ENCODE assay signal across 19 mouse cellular contexts in the genomic region with DNA sequence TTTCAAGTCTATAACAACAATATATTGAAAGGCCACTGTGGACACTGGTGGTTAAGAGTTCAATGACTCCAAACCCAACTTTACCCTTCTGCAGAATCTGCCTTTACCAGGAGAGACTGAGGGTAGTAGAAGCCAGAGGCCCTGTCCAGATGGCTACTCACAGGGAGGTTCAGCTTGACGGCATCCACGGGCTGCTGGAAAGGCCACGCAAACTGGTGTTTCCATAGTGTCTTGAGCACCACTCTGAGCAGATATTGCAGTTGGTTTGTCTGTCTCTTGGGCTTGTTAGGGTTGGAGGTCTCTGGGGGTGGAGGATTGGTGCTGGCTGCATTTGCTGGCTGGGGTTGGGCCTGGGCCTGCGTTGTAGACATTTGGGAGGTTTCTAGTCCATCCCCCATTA. TPM values are rescaled to one million over a fixed set of nuclear protein-coding genes. Genes with fewer than 3 reads are reported as not detected.
A peak's percentile ranks its signal among the peaks of the same experiment; 100 is the strongest.
DNase-seq lines count a peak whose midpoint lies in the region; TF ChIP-seq lines count a peak whose summit lies in the region.
"Had no signal": no experiment of that assay in that cellular context is flagged by ENCODE, and none has a peak within 500 bp of the region (broad histone marks: within the 10 kb centered on the region; RNA-seq: fewer than 3 reads in every experiment).

No protein-coding gene starts in this region.

- whole genome bisulfite sequencing in cerebellum, adult 2 months, result 28% methylated on average over 4 of the region's 4 CpGs

- TF ChIP-seq CTCF in cerebellum, adult 2 months (IDR thresholded peaks at IDR 0.05; ENCODE audit: borderline replicate concordance, insufficient read depth, low read depth, low read length), result no peak

- TF ChIP-seq POLR2A in cerebellum, adult 2 months (IDR thresholded peaks at IDR 0.05; ENCODE audit: borderline replicate concordance, insufficient read depth, low read length), result no peak

- H3K27me3 ChIP-seq in cerebellum, adult 2 months (ENCODE audit: control insufficient read depth, insufficient read depth, low read length), result no peaks in the 10 kb centered on the region
- H3K27me3 ChIP-seq: embryonic facial prominence, embryonic 13.5 days; embryonic facial prominence, embryonic 15.5 days; forebrain, embryonic 13.5 days; forebrain, embryonic 15.5 days had no signal

- H3K4me1 ChIP-seq in cerebellum, adult 2 months (ENCODE audit: control insufficient read depth, insufficient read depth, low read length), result peaks cover 20% of the 10 kb centered on the region; the same call in 1 of the 2 replicates
- H3K4me1 ChIP-seq: embryonic facial prominence, embryonic 13.5 days; embryonic facial prominence, embryonic 15.5 days had no signal

- no peak overlapping the region for H3K27ac ChIP-seq in cerebellum, adult 2 months (ENCODE audit: insufficient read depth, low read length)
- H3K27ac ChIP-seq: embryonic facial prominence, embryonic 13.5 days; embryonic facial prominence, embryonic 15.5 days; forebrain, embryonic 13.5 days; forebrain, embryonic 15.5 days had no signal

- DNase-seq in cerebellum, adult 2 months, result peak; percentile 45 to 52
- DNase-seq in cerebellum, adult 11 months, result no peak
- DNase-seq in cerebellum, adult 9-11 months, result peak; percentile 28
- DNase-seq in cerebellum, adult 8-10 months, result no peak
- peak; percentile 41 for DNase-seq in brain, adult 2 months (ENCODE audit: low read depth, low spot score)
- DNase-seq in cerebellum, postnatal 36 days, result peak; percentile 24 to 30
- DNase-seq in layer of hippocampus, postnatal 14 days (ENCODE audit: low spot score in 2 of 2), result no peak
- DNase-seq: adrenal gland, adult 2 months; adrenal gland, postnatal 10 days; adrenal gland, postnatal 25 days; embryo, embryonic 11 days; forebrain, postnatal 0 days had no signal

- no peak overlapping the region for H3K4me3 ChIP-seq in cerebellum, adult 2 months (replicated peaks; ENCODE audit: insufficient read depth, low read depth, low read length)
- H3K4me3 ChIP-seq: embryonic facial prominence, embryonic 13.5 days; embryonic facial prominence, embryonic 15.5 days; erythroblast, embryonic 14.5 days; forebrain, embryonic 13.5 days; forebrain, embryonic 15.5 days had no signal

RNA-seq across cellular contexts. Expression of gene Ephx3, which starts 39.9 kb away (rescaled TPM):
- 0.97 and 1.3 TPM in 2 replicates for polyA plus RNA-seq in cerebellum, adult 2 months (2012; rRNA removed)
- under 1 TPM; 0.25 to 0.26 TPM for total RNA-seq in layer of hippocampus, postnatal 14 days (2021)
- total RNA-seq: adrenal gland, postnatal 25 days; common myeloid progenitor, adult 5-6 weeks had no signal
- polyA plus RNA-seq: embryonic facial prominence, embryonic 11.5 days; erythroblast, embryonic 14.5 days had no signal

RNA-seq across cellular contexts. Expression of gene Brd4, which starts 55.3 kb away (rescaled TPM):
- polyA plus RNA-seq in cerebellum, adult 2 months (2012; rRNA removed), result 54.5 and 55.0 TPM in 2 replicates
- 100 to 1,000 TPM; 118 to 125 TPM for total RNA-seq in layer of hippocampus, postnatal 14 days (2021)

Comparison
In these comparisons a context has a peak if more than half of its experiments do, and no peak if none do; other contexts are left out.
1. DNase-seq: peak in cerebellum, adult 2 months (2 of 2), cerebellum, adult 9-11 months (single experiment), brain, adult 2 months (single experiment) and cerebellum, postnatal 36 days (2 of 2); none in cerebellum, adult 11 months (single experiment), cerebellum, adult 8-10 months (single experiment) and layer of hippocampus, postnatal 14 days (0 of 2).